Mouse (Mus musculus): ENCODE measurements at regions not wholly inside any gene's neighbourhood (a gene's known extent, or its start where the extent isn't known, plus 50 kb on each side); places are given as distances from the start of the nearest gene placed in this dataset.
A peak's percentile ranks its signal among the peaks of the same experiment; 100 is the strongest.

DNA sequence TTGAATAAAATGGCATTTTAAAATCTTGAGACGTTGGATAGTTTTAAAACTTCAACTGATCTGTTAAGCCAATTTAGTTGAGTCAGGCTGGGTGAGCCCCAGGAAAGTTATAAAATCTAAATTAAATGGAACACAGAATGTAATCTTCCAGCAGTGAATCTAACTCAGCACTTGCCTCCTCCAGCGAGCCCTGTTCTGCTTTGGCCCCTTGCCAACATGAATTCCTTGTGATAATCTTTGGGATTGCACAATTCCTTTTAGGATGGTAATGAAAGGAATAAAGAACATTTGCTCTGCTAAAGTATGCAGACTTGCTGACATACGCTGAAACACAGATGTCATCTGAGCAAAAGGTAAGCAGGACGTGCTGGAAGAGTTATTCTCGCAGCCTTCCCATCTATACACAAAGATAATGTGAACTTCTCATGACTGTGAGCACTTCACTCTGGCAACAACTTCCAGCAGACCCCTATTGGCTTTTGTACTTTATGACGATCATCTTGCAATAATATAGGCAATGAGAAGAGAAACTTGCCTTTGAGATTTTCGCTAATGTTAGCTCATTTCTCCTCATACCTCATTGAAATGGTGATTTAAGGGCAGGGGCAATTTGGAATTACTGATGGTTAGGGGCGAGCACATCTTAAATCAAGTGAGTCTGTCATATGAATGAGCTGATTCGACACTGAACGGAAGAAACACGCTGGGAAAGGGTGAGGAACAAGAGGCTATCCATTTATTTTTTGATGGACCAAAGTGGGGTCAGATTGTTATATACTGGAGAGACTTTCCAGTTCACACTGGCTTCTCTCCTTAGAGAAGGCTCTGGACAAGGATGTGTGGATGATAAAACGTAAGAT, 216.3 kb upstream of the Pdzrn3 start:
- DNase-seq (ENCODE audit: low spot score) = peak; percentile 4

DNA sequence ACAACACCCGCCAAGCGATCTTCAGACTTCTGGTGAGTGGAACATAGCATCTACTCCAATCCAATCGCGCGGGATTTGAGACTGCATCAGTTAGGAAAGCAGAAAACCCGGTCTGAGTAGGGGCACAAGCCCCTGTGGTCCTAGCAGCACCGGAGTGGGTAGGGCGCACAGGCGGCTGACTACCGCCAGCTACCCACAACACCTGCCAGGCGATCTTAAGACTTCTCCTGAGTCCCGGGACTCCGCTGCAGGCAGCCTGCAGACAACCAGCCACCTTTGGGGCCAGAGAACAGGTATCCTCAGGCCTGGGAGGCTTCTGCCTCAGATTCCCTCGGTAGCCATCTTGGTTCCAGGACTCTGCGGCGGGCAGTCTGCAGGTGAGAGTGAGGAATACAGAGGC, 208.2 kb upstream of the Pdzrn3 start:
- DNase-seq (ENCODE audit: low spot score) = no peak

GRCm38 (mm10) chr6:101580824-101581223, 203.1 kb upstream of the Pdzrn3 start:
- no peak for DNase-seq (ENCODE audit: low spot score)

- no peak for DNase-seq (ENCODE audit: low spot score)
These were observed 178.4 kb upstream of the Pdzrn3 start for GRCm38 (mm10) chr6:101556096-101556495.

DNA sequence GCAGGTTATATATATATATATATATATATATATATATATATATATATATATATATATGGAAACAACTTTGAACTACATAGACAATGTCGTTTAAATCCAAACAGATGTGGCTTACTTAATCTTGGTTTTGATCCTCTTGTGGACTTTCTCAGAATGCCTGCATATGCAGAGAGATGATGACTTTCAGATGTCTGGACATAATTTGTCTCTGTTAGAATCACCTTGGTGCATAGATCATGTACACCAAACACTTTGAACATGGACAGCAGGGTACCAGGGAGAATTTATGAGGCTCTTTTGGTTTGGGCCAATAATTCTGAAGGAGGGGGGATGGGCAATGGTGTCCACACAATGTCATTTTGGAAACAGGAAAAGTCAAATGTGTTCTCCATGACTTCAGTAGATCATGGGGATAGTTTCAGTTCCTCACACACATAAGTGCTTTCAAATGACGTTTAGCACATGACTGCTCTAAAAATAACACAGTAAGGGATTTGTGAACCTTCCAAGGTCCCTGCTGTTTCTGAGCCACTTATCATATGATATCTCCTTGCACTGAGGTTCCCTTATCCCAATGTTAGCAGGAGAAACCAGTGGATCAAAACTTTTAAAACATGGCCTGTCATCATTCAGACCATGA, 177.4 kb upstream of the Pdzrn3 start:
- DNase-seq (ENCODE audit: low spot score) = peak; percentile 31

GRCm38 (mm10) chr6:101550501-101551268, 173.0 kb upstream of the Pdzrn3 start:
- DNase-seq (ENCODE audit: low spot score) = no peak

- no peak for DNase-seq (ENCODE audit: low spot score)
These were observed 159.9 kb upstream of the Pdzrn3 start for GRCm38 (mm10) chr6:101537581-101537980.

DNA sequence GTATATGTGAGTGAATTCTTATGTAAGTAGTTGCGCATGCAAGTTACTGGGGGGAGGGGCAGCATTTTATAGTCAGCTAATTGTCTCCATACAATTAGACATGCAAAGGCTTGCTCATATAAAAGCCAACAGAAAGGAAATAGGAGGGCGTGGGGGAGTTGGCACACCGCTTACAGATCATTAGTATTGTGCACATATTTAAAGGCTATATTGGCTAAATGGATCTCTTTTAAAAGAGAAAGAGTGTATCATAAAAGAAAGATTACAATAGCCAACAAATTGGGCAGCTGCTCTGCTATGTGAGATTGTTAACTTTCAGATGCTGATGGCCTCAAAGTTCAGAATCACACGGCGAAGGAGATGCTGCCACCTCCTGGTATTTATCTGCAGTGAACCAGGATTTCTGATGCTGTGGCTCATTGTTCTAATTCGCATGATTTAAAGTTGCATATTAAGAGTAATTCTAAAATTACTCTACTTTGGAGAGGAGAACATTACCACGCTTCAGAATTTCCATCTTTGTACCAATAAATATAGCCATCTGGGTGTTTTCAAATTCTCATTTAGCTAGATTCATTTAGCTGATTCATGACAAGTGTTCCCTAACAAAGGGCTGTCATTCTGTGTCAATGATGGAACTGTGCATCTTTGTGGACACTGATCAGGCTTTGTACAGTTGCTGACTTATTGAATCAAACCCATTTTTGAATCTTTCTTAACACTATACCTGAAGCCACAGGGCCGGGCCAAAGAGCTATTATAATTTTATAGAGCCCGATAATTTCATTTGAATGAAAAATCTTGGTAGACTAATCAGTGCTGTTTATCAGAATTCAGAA, 156.7 kb upstream of the Pdzrn3 start:
- DNase-seq (ENCODE audit: low spot score) = peak; percentile 33

- peak; percentile 28 for DNase-seq (ENCODE audit: low spot score)
These were observed 154.7 kb upstream of the Pdzrn3 start for GRCm38 (mm10) chr6:101532436-101532835.

DNA sequence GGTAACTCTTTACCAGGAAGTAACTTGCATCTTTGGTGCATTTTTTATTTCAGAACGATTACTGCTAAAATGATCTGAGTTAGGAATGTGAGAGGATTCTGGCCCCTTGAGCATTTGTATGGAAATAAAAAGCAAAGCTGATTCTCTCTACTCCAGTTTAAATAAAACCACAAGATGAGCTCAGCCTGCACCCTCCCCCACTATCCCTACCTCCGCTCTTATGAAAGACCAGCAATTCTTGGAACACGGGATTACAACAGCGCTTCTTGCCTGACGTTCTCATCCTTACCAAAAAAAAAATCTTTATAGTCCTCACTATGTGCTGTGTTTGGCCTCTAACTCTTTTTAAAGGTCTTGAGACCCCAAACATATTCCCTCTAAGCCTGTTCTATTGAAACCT, 154.2 kb upstream of the Pdzrn3 start:
- DNase-seq (ENCODE audit: low spot score) = no peak

- DNase-seq (ENCODE audit: low spot score) = no peak
These were observed 147.4 kb upstream of the Pdzrn3 start for GRCm38 (mm10) chr6:101525129-101525528.

GRCm38 (mm10) chr6:101521316-101521715, 143.6 kb upstream of the Pdzrn3 start:
- DNase-seq (ENCODE audit: low spot score) = no peak

- DNase-seq (ENCODE audit: low spot score) = no peak
These were observed 143.1 kb upstream of the Pdzrn3 start for GRCm38 (mm10) chr6:101520755-101521154.

DNA sequence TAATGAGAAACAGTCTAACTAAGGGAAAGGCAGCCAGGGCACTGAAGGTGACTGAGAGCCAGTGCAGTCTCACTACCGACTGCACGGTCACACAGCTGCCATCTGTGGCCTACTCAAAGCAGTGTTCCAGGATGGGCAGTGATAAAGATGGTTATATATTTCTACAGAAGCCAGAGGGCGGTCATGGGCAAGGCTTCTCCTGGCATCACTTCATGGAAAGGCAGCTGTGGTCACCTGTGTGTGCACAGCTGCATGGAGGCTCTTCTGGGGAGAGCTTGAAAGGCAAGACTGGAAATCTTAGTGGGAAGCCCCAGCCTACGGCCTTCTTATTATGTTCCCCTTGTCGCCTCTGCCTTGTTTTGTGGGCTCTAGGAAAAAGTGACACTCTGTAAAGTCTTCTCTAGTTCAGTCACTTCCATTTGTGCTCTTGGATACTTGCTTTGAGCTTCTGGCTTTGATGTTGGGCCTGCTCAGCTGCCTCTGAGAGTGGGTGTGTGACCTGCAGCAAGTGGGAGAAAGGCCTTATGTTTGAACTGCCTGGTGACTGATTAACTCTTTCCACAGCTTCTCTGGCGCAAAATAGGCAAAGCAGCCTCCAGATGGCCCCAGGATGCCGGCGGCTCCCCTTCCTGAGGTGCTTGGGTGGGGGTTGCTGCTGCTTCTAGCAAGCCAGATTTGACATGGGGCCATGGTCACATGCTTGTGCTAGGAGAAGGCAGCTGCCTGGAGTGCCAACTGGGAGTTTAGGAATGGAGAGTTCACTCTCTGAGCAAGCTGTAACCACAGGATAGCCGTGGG, 141.4 kb upstream of the Pdzrn3 start:
- no peak for DNase-seq (ENCODE audit: low spot score)

DNA sequence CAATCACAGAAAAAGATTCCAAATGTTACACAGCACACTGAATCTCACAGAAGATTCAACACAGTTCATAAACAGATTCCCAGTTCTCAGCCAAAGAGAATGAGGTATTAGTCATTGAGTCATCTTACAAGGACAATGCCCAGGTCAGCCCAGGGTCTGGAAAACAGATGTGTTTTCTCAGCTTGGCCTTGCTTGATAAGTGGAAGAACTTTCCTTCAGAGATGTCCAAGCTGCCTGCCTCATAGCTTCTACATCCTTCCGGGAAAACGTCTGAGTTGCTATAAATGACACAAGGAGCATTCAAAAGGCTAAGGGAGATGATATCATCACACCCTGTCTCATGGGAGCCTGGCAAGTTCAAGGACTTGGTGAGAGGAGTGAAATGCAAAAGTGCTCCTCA, 139.9 kb upstream of the Pdzrn3 start:
- no peak for DNase-seq (ENCODE audit: low spot score)

- DNase-seq (ENCODE audit: low spot score) = no peak
These were observed 136.0 kb upstream of the Pdzrn3 start for GRCm38 (mm10) chr6:101513696-101514095.

GRCm38 (mm10) chr6:101502149-101502548, 124.5 kb upstream of the Pdzrn3 start:
- no peak for DNase-seq (ENCODE audit: low spot score)

DNA sequence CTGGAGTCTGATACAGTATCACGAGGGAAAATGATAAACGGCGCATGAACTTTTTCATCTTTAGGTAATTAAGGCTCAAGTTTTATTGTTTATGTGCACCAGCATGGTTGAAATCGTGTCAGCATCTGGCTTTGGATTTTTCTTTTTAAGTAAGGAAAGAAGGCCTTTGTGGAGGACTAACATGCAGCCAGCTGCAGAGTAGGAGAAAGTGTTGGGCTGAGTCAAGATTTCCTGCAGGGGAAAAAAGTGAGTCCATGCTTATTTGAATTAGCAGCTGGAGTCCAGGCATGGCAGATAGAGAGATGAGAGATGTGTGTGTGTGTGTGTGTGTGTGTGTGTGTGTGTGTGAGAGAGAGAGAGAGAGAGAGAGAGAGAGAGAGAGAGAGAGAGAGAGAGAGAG, 124.0 kb upstream of the Pdzrn3 start:
- no peak for DNase-seq (ENCODE audit: low spot score)

DNA sequence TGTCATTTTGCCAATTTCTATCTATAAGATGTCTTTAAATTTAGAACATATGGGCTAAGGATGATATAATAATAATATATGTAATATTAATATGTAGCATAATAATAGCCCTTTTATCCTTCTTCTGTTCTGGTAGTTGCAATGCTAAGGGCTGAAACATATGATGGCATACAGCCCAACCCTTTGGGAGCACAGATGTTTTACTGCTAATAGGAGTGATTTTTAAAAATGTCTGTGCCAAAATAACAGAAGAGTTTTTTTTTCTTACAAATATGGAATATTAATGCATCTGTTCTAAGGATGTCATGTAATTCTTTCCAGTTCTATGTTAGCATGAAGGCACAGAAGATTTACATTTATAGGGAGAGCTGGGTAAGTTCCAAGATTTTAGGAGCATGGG, 122.5 kb upstream of the Pdzrn3 start:
- DNase-seq (ENCODE audit: low spot score) = no peak

DNA sequence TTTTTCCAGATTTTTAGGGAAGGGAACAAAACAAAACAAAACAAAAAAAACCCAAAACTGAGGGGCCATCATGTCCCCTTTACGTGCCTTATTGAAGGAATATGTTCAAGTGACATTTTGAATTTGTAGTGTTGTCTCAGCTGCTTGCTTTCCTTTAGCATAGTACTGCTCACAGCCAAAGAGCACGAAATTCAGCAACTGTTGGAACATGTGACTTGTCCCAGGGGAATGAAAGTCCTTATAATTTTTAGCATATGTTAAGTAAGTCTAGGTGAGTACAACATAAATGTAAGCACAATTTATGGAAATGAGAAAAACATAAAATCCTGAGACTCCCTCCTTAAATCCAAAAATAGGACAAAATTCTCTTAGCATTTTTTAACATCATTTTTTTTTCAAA, 110.8 kb upstream of the Pdzrn3 start:
- no peak for DNase-seq (ENCODE audit: low spot score)
